Mouse (Mus musculus) lung, postnatal 10 days (tissue): ENCODE measurements around the gene Hspa1b.
"Not testable (repeated sequence)": the region's sequence is repeated elsewhere in the genome, so short reads cannot be mapped to it uniquely, and the experiment has no call there.

Experiments used
- DNase-seq: peaks from one replicate; pipeline ENCODE4 v3.0.0; 2021

Gene Hspa1b

GRCm38 (mm10) chr17:34981690-34982180, 22.7 kb upstream of the Hspa1b start, which contains the start of gene Lsm2:
Lsm2 (plus strand) TSS chr17:34981862.
- peak; percentile 94 for DNase-seq

- peak; percentile 73 for DNase-seq
Measured at GRCm38 (mm10) chr17:34980655-34981054, 21.6 kb upstream of the Hspa1b start.

- DNase-seq: no peak
Measured at GRCm38 (mm10) chr17:34979631-34980030, 20.6 kb upstream of the Hspa1b start.

- DNase-seq: no peak
Measured at GRCm38 (mm10) chr17:34978239-34978638, 19.2 kb upstream of the Hspa1b start.

- DNase-seq: no peak
Measured at GRCm38 (mm10) chr17:34977000-34977399, 18.0 kb upstream of the Hspa1b start.

GRCm38 (mm10) chr17:34975581-34976492, 16.8 kb upstream of the Hspa1b start:
- no peak for DNase-seq

GRCm38 (mm10) chr17:34972069-34972749, 13.2 kb upstream of the Hspa1b start, which contains the start of the genes Hspa1a and Hspa1l:
Hspa1a (minus strand) TSS chr17:34972156.
Hspa1l (plus strand) TSS chr17:34972703.
- peak; percentile 93 for DNase-seq

GRCm38 (mm10) chr17:34971694-34972068, 12.6 kb upstream of the Hspa1b start:
- not testable (repeated sequence) for DNase-seq

GRCm38 (mm10) chr17:34970850-34971249, 11.8 kb upstream of the Hspa1b start:
- DNase-seq: not testable (repeated sequence)

- not testable (repeated sequence) for DNase-seq
Measured at GRCm38 (mm10) chr17:34969822-34970221, 10.8 kb upstream of the Hspa1b start, which contains the start of gene Gm20481. Gm20481 (plus strand) TSS chr17:34969912.

- no peak for DNase-seq
Measured at GRCm38 (mm10) chr17:34965627-34966026, 6.6 kb upstream of the Hspa1b start.

GRCm38 (mm10) chr17:34964640-34965049, 5.6 kb upstream of the Hspa1b start:
- DNase-seq: no peak

GRCm38 (mm10) chr17:34962841-34963240, 3.8 kb upstream of the Hspa1b start:
- no peak for DNase-seq

- no peak for DNase-seq
Measured at GRCm38 (mm10) chr17:34962125-34962524, 3.1 kb upstream of the Hspa1b start.

GRCm38 (mm10) chr17:34960702-34961493, 1.9 kb upstream of the Hspa1b start:
- DNase-seq: no peak

- DNase-seq: peak; percentile 59
Measured at GRCm38 (mm10) chr17:34959881-34960515, 960 bp upstream of the Hspa1b start.

GRCm38 (mm10) chr17:34958734-34959129, 306 bp downstream of the Hspa1b start:
- DNase-seq: not testable (repeated sequence)

- DNase-seq: not testable (repeated sequence)
Measured at GRCm38 (mm10) chr17:34957966-34958365, 1.1 kb downstream of the Hspa1b start.

GRCm38 (mm10) chr17:34957291-34957690, 1.7 kb downstream of the Hspa1b start:
- DNase-seq: not testable (repeated sequence)

GRCm38 (mm10) chr17:34956340-34956739, 2.7 kb downstream of the Hspa1b start:
- DNase-seq: no peak

GRCm38 (mm10) chr17:34955884-34956283, 3.2 kb downstream of the Hspa1b start:
- no peak for DNase-seq

- DNase-seq: no peak
Measured at GRCm38 (mm10) chr17:34954831-34955230, 4.2 kb downstream of the Hspa1b start.
